Mouse (Mus musculus) fibroblast of lung, adult 2 months (primary cell): ENCODE data around the gene L3mbtl4.
"Not testable (repeated sequence)": the region's sequence is repeated elsewhere in the genome, so short reads cannot be mapped to it uniquely, and the experiment has no call there.

Source experiments
- DNase-seq: peaks from one replicate; pipeline ENCODE4 v3.0.0-alpha.2; 2011; ENCODE audit warnings: low read depth

L3mbtl4 gene

GRCm38 (mm10) chr17:68405993-68406392, 132.4 kb downstream of the L3mbtl4 start:
- no peak for DNase-seq

GRCm38 (mm10) chr17:68407121-68407520, 133.5 kb downstream of the L3mbtl4 start:
- not testable (repeated sequence) for DNase-seq

- DNase-seq = no peak
Measured at GRCm38 (mm10) chr17:68422663-68423498, 149.3 kb downstream of the L3mbtl4 start.

GRCm38 (mm10) chr17:68433576-68433975, 160.0 kb downstream of the L3mbtl4 start:
- DNase-seq = no peak

- DNase-seq = no peak
Measured at GRCm38 (mm10) chr17:68450921-68451320, 177.3 kb downstream of the L3mbtl4 start.

GRCm38 (mm10) chr17:68461471-68461870, 187.9 kb downstream of the L3mbtl4 start:
- DNase-seq = no peak

GRCm38 (mm10) chr17:68467311-68467710, 193.7 kb downstream of the L3mbtl4 start:
- no peak for DNase-seq

GRCm38 (mm10) chr17:68490065-68490691, 216.6 kb downstream of the L3mbtl4 start:
- DNase-seq = no peak

GRCm38 (mm10) chr17:68492231-68492630, 218.6 kb downstream of the L3mbtl4 start:
- no peak for DNase-seq

GRCm38 (mm10) chr17:68502998-68503397, 229.4 kb downstream of the L3mbtl4 start:
- DNase-seq = not testable (repeated sequence)

- DNase-seq = no peak
Measured at GRCm38 (mm10) chr17:68559698-68560097, 286.1 kb downstream of the L3mbtl4 start.

GRCm38 (mm10) chr17:68560264-68560663, 286.7 kb downstream of the L3mbtl4 start:
- DNase-seq = no peak

GRCm38 (mm10) chr17:68571806-68572205, 298.2 kb downstream of the L3mbtl4 start:
- no peak for DNase-seq

- no peak for DNase-seq
Measured at GRCm38 (mm10) chr17:68585195-68585594, 311.6 kb downstream of the L3mbtl4 start.

- DNase-seq = no peak
Measured at GRCm38 (mm10) chr17:68591619-68592018, 318.0 kb downstream of the L3mbtl4 start.

- DNase-seq = no peak
Measured at GRCm38 (mm10) chr17:68602744-68603143, 329.1 kb downstream of the L3mbtl4 start.

- DNase-seq = no peak
Measured at GRCm38 (mm10) chr17:68607691-68608090, 334.1 kb downstream of the L3mbtl4 start.

- DNase-seq = no peak
Measured at GRCm38 (mm10) chr17:68611247-68611646, 337.6 kb downstream of the L3mbtl4 start.

- no peak for DNase-seq
Measured at GRCm38 (mm10) chr17:68625281-68625680, 351.7 kb downstream of the L3mbtl4 start.

GRCm38 (mm10) chr17:68629631-68630426, 356.2 kb downstream of the L3mbtl4 start:
- DNase-seq = no peak

GRCm38 (mm10) chr17:68631396-68631795, 357.8 kb downstream of the L3mbtl4 start:
- DNase-seq = no peak

GRCm38 (mm10) chr17:68640187-68640586, 366.6 kb downstream of the L3mbtl4 start:
- DNase-seq = no peak
